Mouse (Mus musculus) left cerebral cortex, adult 6 months (tissue): ENCODE data around the gene Sds. TPM values are rescaled to one million over a fixed set of nuclear protein-coding genes. Genes with fewer than 3 reads are reported as not detected.

Experiments used
- long read RNA-seq, 2 experiments: library from polyadenylated mRNA; unstranded; transcript quantifications; one replicate each; pipeline ENCODE4 v2.0.0; 2019 to 2020
- polyA plus RNA-seq: library from polyadenylated mRNA; unstranded; fragments of <200 nt; fragmentation: Nextera tagmentation; gene quantifications from 2 replicates; pipeline ENCODE4 v1.2.3, GENCODE M21; 2021

Gene Sds
- 0.30 and 0.61 TPM in 2 replicates for polyA plus RNA-seq
- long read RNA-seq, experiment 1, partial matches to known transcripts = 0 of 2 reads
- long read RNA-seq, experiment 1, other reads (novel, unspliced or antisense) = 0 of 2 reads
- long read RNA-seq, experiment 2 = 0 reads

GRCm38 (mm10) chr5:120476296-120476695 is at the start of gene Sds:
Gene Sds, plus strand, starts transcription at chr5:120476526.

GRCm38 (mm10) chr5:120431649-120432485 is 44.5 kb upstream of the Sds start, which contains the start of gene Lhx5:
Gene Lhx5, plus strand, starts transcription at chr5:120431699.

GRCm38 (mm10) chr5:120472770-120473169 is 3.6 kb upstream of the Sds start, which contains the start of gene Sdsl:
Gene Sdsl, minus strand, starts transcription at chr5:120472810.

GRCm38 (mm10) chr5:120503144-120503795 is 26.9 kb downstream of the Sds start, which contains the start of gene Plbd2:
Gene Plbd2, minus strand, starts transcription at chr5:120503625.

DNA sequence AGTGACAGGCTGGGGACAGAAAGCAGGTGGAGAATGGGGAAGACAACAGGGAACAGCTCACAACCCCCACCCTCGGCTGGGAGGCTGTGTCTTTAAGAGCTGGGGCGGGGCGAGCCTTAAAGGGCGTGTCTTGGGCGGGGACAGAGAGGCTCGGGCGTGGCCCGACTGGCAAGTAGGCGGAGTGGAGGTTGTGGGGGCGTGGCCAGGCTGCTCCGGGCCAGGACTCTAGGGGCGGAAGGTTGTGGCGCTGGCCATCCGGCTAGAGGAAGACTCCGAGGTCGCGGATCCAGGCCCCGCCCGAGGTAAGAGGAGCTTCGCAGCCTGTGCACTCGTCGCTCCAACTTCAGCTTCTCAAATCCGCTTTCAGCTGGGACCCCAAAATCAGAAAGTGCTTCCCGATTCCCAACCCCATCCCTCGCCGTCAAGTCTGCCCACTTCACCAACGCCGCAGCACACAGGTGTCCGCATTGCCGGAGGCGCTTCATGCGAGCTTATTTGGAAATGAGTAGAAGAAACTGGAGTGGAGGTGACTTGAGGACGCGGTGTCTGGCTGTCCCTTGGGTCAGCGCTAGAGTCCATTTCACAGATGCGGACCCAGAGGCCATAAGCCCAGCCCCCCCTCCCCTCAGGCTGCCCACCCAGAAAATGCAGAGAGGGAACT is 34.8 kb downstream of the Sds start, which contains the start of gene Slc8b1:
Gene Slc8b1, plus strand, starts transcription at position 187 of the 661 bp plus-strand sequence.

Other genes starting within 250 kb of the Sds start
- not detected in 2 replicates for gene Lhx5, start 44.8 kb upstream of the Sds start, polyA plus RNA-seq
- 9.4 and 12.7 TPM in 2 replicates for gene Sdsl, start 3.7 kb upstream of the Sds start, polyA plus RNA-seq
- gene Plbd2, start 27.1 kb downstream of the Sds start, polyA plus RNA-seq = 15.8 and 29.7 TPM in 2 replicates
- 2.6 and 4.2 TPM in 2 replicates for gene Slc8b1, start 34.6 kb downstream of the Sds start, polyA plus RNA-seq
- gene Tpcn1, start 112.1 kb downstream of the Sds start, polyA plus RNA-seq = 12.0 and 18.5 TPM in 2 replicates
- gene Iqcd, start 112.5 kb downstream of the Sds start, polyA plus RNA-seq = 0.56 and 0.75 TPM in 2 replicates
- gene Rita1, start 136.1 kb downstream of the Sds start, polyA plus RNA-seq = 24.2 and 29.9 TPM in 2 replicates
- gene Ddx54, start 136.2 kb downstream of the Sds start, polyA plus RNA-seq = 17.3 and 18.3 TPM in 2 replicates
- gene Cfap73, start 157.7 kb downstream of the Sds start, polyA plus RNA-seq = not detected in 2 replicates
- gene Rasal1, start 172.3 kb downstream of the Sds start, polyA plus RNA-seq = 39.3 and 44.9 TPM in 2 replicates
- 20.8 and 24.2 TPM in 2 replicates for gene Dtx1, start 235.4 kb downstream of the Sds start, polyA plus RNA-seq